Mouse (Mus musculus) heart, embryonic 15.5 days (tissue): ENCODE results near the gene Hs3st3a1. TPM values are rescaled to one million over a fixed set of nuclear protein-coding genes. Genes with fewer than 3 reads are reported as not detected.
A peak's percentile ranks its signal among the peaks of the same experiment; 100 is the strongest.

Source experiments
- ATAC-seq: fragments of 200-750 bp; cut with Nextera tagmentation; replicated peaks from 2 replicates; pipeline ENCODE4 v1.8.0; 2017; ENCODE audit warnings: low read depth, moderate TSS enrichment; ENCODE audit not compliant: insufficient number of reproducible peaks, insufficient read depth, low FRiP score
- H3K27ac ChIP-seq: fragments of 300-500 bp; sonication (generic); 2 replicates; pipeline ENCODE4 v1.5.1; 2015; ENCODE audit warnings: mild to moderate bottlenecking, inconsistent platforms
- H3K27me3 ChIP-seq: fragments of 300-500 bp; sonication (generic); 2 replicates; pipeline ENCODE4 v1.6.1; 2015; ENCODE audit warnings: inconsistent platforms
- H3K36me3 ChIP-seq: fragments of 300-500 bp; sonication (generic); 2 replicates; pipeline ENCODE4 v1.6.1; 2015; ENCODE audit warnings: mild to moderate bottlenecking, inconsistent platforms
- H3K4me1 ChIP-seq: fragments of 300-500 bp; sonication (generic); replicated peaks from 2 replicates; pipeline ENCODE4 v1.6.1; 2015; ENCODE audit warnings: inconsistent platforms
- H3K4me2 ChIP-seq: fragments of 300-500 bp; sonication (generic); 2 replicates; pipeline ENCODE4 v1.6.1; 2015; ENCODE audit warnings: inconsistent platforms, mild to moderate bottlenecking, moderate library complexity
- H3K4me3 ChIP-seq: fragments of 300-500 bp; sonication (generic); 2 replicates; pipeline ENCODE4 v1.5.1; 2015; ENCODE audit warnings: mild to moderate bottlenecking, inconsistent platforms
- H3K9ac ChIP-seq: fragments of 300-500 bp; sonication (generic); 2 replicates; pipeline ENCODE4 v1.6.1; 2015; ENCODE audit warnings: mild to moderate bottlenecking, inconsistent platforms
- H3K9me3 ChIP-seq: fragments of 300-500 bp; sonication (generic); replicated peaks from 2 replicates; pipeline ENCODE4 v1.6.1; 2016; ENCODE audit warnings: inconsistent platforms
- WGBS: fragments of 180-500 bp; shearing (Covaris S2); methylation state at CpG from one replicate; pipeline ENCODE4 v1.1.7; 2015; ENCODE audit warnings: mixed read lengths; 5-methylcytosine and 5-hydroxymethylcytosine counted together
- polyA plus RNA-seq: library from polyadenylated mRNA; unstranded; fragments of >200 nt; fragmentation: Nextera tagmentation; extraction: Ambion mirVana; gene quantifications from 2 replicates; pipeline ENCODE4 v1.2.1, GENCODE M21; 2015

The Hs3st3a1 gene
- polyA plus RNA-seq: 0.33 and 0.37 TPM in 2 replicates

DNA sequence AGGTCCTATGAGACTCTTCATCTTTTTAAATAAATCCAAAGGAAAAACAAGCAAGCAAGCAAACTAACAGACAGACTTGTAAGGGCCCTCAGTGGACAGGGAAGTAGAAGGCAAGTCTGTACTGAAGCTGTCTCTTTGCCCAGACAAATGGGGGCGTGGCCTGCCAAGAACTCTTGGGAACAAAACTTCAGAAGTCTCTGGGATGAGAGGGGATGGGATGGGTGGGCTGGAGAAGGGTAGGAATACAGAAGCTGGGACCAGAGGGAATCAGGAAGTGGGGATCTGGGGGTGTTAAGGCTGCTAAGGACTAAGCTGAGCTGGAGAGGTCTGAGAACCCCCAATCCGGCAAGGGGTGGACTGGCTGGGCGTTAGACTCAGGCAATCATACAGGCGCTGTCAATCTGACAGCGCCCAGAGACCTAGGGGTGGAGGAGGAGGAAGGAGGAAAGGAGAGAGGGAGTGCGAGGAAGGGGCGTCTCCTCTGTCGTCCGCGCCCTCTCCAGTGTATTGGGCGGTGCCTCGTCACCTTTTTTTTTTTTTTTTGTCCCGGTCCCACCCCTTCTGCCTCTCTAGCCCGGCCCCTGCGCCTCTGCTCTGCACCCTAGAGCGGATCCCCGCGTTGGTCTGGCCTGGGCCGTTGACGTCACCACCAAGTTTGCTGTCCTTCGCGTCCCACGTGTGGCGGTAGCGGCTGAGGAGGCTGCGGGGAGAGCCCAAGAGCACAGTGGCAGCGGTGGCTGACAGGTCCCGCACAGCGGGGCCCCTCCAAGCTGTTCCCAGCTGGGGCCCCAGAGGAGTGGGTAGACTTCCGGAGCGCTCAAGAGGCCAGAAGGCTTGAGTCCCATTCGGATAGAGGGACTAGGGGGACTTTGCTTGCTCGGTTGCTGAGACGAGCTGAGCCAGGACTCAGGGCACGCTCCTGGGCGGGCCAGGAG, at the start of gene Hs3st3a1:
Hs3st3a1 (plus strand) TSS at position 722 of the 935 bp plus-strand sequence.
- Histone ChIP-seq H3K4me3 (peak within 1 kb of the TSS; percentile 60), H3K36me3 (no peaks in the 10 kb centered on the region), H3K9me3 (no peaks in the 10 kb centered on the region), H3K9ac (peak within 1 kb of the TSS; percentile 58), H3K27me3 (peaks cover 52% of the 10 kb centered on the region), H3K4me2 (peak within 1 kb of the TSS; percentile 99), H3K4me1 (peaks cover 20% of the 10 kb centered on the region), H3K27ac (no peak within 1 kb of the TSS)
- peak; percentile 89 for ATAC-seq
- WGBS: under 1% methylated on average over 34 of the region's 36 CpGs

- no peak for ATAC-seq
- no peak overlapping the region for H3K4me3 ChIP-seq
- H3K36me3 ChIP-seq: no peaks in the 10 kb centered on the region
- no peaks in the 10 kb centered on the region for H3K27me3 ChIP-seq
- no peak overlapping the region for H3K4me2 ChIP-seq
- H3K27ac ChIP-seq: no peak overlapping the region
- H3K4me1 ChIP-seq: no peaks in the 10 kb centered on the region
- 82% methylated on average over 4 of the region's 4 CpGs for WGBS
- no peak overlapping the region for H3K9ac ChIP-seq
- H3K9me3 ChIP-seq: no peaks in the 10 kb centered on the region
Observed at GRCm38 (mm10) chr11:64386333-64386732, 48.8 kb upstream of the Hs3st3a1 start.

GRCm38 (mm10) chr11:64396331-64396881, 38.7 kb upstream of the Hs3st3a1 start:
- H3K36me3 ChIP-seq: no peaks in the 10 kb centered on the region
- 0 out of 2 replicates have a peak overlapping the region, but pooled peaks have one; percentile 24 for H3K4me3 ChIP-seq
- WGBS: 7% methylated on average over 7 of the region's 7 CpGs
- 0 out of 2 replicates have a peak, but pooled peaks have one; percentile 22 for ATAC-seq
- H3K27ac ChIP-seq: no peak overlapping the region
- peaks cover 7% of the 10 kb centered on the region for H3K4me1 ChIP-seq
- H3K27me3 ChIP-seq: no peaks in the 10 kb centered on the region
- H3K4me2 ChIP-seq: peak overlapping the region; percentile 44
- H3K9ac ChIP-seq: no peak overlapping the region
- H3K9me3 ChIP-seq: no peaks in the 10 kb centered on the region

GRCm38 (mm10) chr11:64396949-64397348, 38.2 kb upstream of the Hs3st3a1 start:
- H3K9ac ChIP-seq: no peak overlapping the region
- no peak overlapping the region for H3K4me2 ChIP-seq
- WGBS: 39% methylated on average over 6 of the region's 6 CpGs
- H3K4me3 ChIP-seq: no peak overlapping the region
- H3K36me3 ChIP-seq: no peaks in the 10 kb centered on the region
- no peak for ATAC-seq
- no peaks in the 10 kb centered on the region for H3K27me3 ChIP-seq
- H3K9me3 ChIP-seq: no peaks in the 10 kb centered on the region
- peaks cover 7% of the 10 kb centered on the region for H3K4me1 ChIP-seq
- no peak overlapping the region for H3K27ac ChIP-seq

DNA sequence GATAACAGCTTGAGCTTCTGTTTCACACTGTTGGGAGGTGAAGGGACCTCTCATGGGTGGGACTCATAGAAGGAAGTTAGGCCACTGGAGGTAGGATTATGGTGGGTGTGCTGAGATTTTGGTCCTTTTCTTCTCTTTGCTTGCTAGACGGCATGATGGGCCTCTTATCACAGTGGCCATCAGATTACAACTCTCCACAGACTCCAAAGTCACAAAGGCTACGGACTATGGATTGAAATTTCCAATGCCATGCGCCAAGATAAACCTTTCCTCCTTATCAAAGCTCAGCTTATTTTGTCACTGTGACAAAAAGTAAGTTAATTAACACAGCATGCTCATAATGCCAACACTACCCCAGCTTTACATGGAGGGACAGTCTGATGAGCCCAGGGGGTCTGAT, 37.5 kb upstream of the Hs3st3a1 start:
- H3K36me3 ChIP-seq: no peaks in the 10 kb centered on the region
- H3K4me1 ChIP-seq: peaks cover 7% of the 10 kb centered on the region
- no peaks in the 10 kb centered on the region for H3K9me3 ChIP-seq
- H3K4me2 ChIP-seq: no peak overlapping the region
- H3K9ac ChIP-seq: no peak overlapping the region
- no peak overlapping the region for H3K4me3 ChIP-seq
- 67% methylated on average over 3 of the region's 3 CpGs for WGBS
- no peak overlapping the region for H3K27ac ChIP-seq
- no peaks in the 10 kb centered on the region for H3K27me3 ChIP-seq
- no peak for ATAC-seq

DNA sequence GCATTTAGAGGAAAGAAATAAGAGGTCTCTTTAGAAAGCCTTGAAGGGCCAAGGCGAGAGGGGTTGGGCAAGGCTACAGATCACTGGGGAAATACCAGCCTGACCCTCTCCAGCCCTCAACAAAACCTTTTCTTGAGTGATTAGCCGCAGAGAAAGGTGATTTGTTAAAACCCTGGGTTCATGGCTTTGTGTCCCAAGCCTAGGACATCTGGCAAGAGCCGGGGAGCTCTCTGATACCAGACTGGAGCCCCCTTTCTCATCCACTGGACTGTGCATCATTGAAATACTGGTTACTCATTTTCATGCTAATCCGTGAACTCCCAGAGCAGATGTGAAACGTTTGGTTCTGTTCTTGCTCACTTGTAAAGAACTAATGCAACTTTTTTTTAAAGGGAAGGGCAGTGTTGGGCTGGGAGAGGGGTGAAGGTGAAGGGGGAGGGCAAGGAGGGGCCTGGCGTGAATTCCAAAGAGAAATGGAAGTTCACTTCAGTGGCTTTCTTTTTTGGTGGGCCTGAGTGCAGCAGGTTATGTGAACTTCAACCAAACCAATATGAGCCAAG, 34.5 kb upstream of the Hs3st3a1 start:
- Histone ChIP-seq H3K36me3 (no peaks in the 10 kb centered on the region), H3K27ac (no peak overlapping the region), H3K4me3 (no peak overlapping the region), H3K4me1 (peaks cover 7% of the 10 kb centered on the region), H3K27me3 (no peaks in the 10 kb centered on the region), H3K4me2 (no peak overlapping the region), H3K9me3 (no peaks in the 10 kb centered on the region), H3K9ac (no peak overlapping the region)
- 65% methylated on average over 6 of the region's 6 CpGs for WGBS
- no peak for ATAC-seq

GRCm38 (mm10) chr11:64418969-64419368, 16.2 kb upstream of the Hs3st3a1 start:
- H3K9me3 ChIP-seq: no peaks in the 10 kb centered on the region
- H3K4me3 ChIP-seq: no peak overlapping the region
- H3K4me1 ChIP-seq: no peaks in the 10 kb centered on the region
- no peaks in the 10 kb centered on the region for H3K27me3 ChIP-seq
- no peak overlapping the region for H3K27ac ChIP-seq
- 44% methylated on average over 1 of the region's 1 CpGs for WGBS
- H3K9ac ChIP-seq: no peak overlapping the region
- H3K36me3 ChIP-seq: no peaks in the 10 kb centered on the region
- no peak for ATAC-seq
- H3K4me2 ChIP-seq: no peak overlapping the region

- peak overlapping the region; percentile 58 for H3K9ac ChIP-seq
- H3K27me3 ChIP-seq: peaks cover 60% of the 10 kb centered on the region
- peaks cover 20% of the 10 kb centered on the region for H3K4me1 ChIP-seq
- ATAC-seq: peak; percentile 34; the same call in 1 of the 2 replicates
- no peak overlapping the region for H3K27ac ChIP-seq
- H3K9me3 ChIP-seq: no peaks in the 10 kb centered on the region
- peak overlapping the region; percentile 60 for H3K4me3 ChIP-seq
- H3K36me3 ChIP-seq: no peaks in the 10 kb centered on the region
- WGBS: under 1% methylated on average over 81 of the region's 81 CpGs
- H3K4me2 ChIP-seq: peak overlapping the region; percentile 99
Observed at GRCm38 (mm10) chr11:64435546-64436411, 647 bp downstream of the Hs3st3a1 start.

DNA sequence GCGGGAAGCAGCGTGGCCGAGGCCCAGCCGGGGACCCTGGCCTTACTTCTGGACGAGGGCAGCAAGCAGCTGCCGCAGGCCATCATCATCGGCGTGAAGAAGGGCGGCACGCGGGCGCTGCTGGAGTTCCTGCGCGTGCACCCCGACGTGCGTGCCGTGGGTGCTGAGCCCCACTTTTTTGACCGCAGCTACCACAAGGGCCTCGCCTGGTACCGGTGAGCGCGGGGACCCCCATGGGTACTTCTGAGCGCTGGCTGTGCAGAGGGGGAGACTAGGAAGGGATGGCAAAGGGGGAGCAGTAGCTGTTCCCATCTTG, 1.2 kb downstream of the Hs3st3a1 start, which contains the start of gene F930015N05Rik:
F930015N05Rik (minus strand) TSS at position 242 of the 316 bp plus-strand sequence.
- Histone ChIP-seq H3K27ac (no peak within 1 kb of the TSS), H3K36me3 (no peaks in the 10 kb centered on the region), H3K27me3 (peaks cover 60% of the 10 kb centered on the region), H3K9ac (peak within 1 kb of the TSS; percentile 58), H3K4me2 (peak within 1 kb of the TSS; percentile 99), H3K4me3 (peak within 1 kb of the TSS; percentile 60), H3K9me3 (no peaks in the 10 kb centered on the region), H3K4me1 (peaks cover 20% of the 10 kb centered on the region)
- WGBS: 0% methylated on average over 21 of the region's 24 CpGs
- ATAC-seq: no peak

DNA sequence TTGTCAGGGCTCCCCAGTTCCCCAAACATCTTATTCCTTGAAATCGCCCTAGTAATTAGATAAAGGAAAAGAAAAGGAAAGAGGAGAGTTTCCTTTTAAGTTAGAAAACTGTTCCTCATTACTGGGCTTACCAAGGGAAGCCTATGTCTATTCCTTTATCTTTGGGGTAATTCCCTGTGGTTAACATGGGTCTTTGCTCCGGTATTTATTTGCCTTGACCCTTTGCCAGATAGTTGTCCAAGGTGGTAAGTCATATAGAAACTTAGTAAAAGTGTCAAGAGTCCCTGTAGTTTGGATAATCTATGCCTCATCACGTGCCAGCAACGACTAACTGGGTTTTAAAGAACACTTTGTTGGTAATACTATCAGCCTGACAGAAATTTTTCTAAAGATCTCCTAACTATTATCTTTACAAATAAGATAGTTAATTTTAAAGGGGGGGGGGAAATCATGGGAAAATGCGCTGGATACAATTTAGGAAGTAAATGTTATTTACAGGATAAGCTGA, 1.7 kb downstream of the Hs3st3a1 start:
- H3K36me3 ChIP-seq: no peaks in the 10 kb centered on the region
- no peaks in the 10 kb centered on the region for H3K9me3 ChIP-seq
- H3K4me2 ChIP-seq: peak overlapping the region; percentile 99
- H3K4me1 ChIP-seq: peaks cover 20% of the 10 kb centered on the region
- 23% methylated on average over 5 of the region's 5 CpGs for WGBS
- peaks cover 57% of the 10 kb centered on the region for H3K27me3 ChIP-seq
- H3K9ac ChIP-seq: no peak overlapping the region
- no peak for ATAC-seq
- H3K27ac ChIP-seq: no peak overlapping the region
- peak overlapping the region; percentile 60 for H3K4me3 ChIP-seq
